Mouse (Mus musculus) kidney, adult 2 months (tissue): ENCODE results near the gene Slco2a1. TPM values are rescaled to one million over a fixed set of nuclear protein-coding genes. Genes with fewer than 3 reads are reported as not detected.

Experiments
- DNase-seq: peaks from one replicate; pipeline ENCODE4 v3.0.0; 2021
- H3K27ac ChIP-seq: fragments of 200-500 bp; 2 replicates; pipeline ENCODE4 v1.5.1; 2012; ENCODE audit warnings: low read depth, low read length, control low read depth, inconsistent platforms; ENCODE audit not compliant: insufficient read depth
- H3K27me3 ChIP-seq: fragments of 200-500 bp; replicated peaks from 2 replicates; pipeline ENCODE4 v1.6.1; 2012; ENCODE audit warnings: mild to moderate bottlenecking, moderate library complexity, low read length, inconsistent platforms; ENCODE audit not compliant: control insufficient read depth, insufficient read depth
- H3K36me3 ChIP-seq: fragments of 200-500 bp; 2 replicates; pipeline ENCODE4 v1.6.1; 2012; ENCODE audit warnings: mild to moderate bottlenecking, moderate library complexity, low read length, inconsistent platforms; ENCODE audit not compliant: control insufficient read depth, insufficient read depth
- H3K4me1 ChIP-seq: fragments of 200-500 bp; 2 replicates; pipeline ENCODE4 v1.6.1; 2011; ENCODE audit warnings: low read length; ENCODE audit not compliant: control insufficient read depth, insufficient read depth
- H3K4me3 ChIP-seq: fragments of 200-500 bp; 2 replicates; pipeline ENCODE4 v1.5.1; 2011; ENCODE audit warnings: mild to moderate bottlenecking, low read depth, low read length, control low read depth; ENCODE audit not compliant: insufficient read depth
- CTCF ChIP-seq: fragments of 200-500 bp; conservative IDR thresholded peaks from 2 replicates; pipeline ENCODE4 v1.5.1; 2011; ENCODE audit warnings: low read depth, mild to moderate bottlenecking, control low read depth, low read length, moderate library complexity, mixed read lengths; ENCODE audit not compliant: insufficient read depth, insufficient read length
- POLR2A ChIP-seq: fragments of 200-500 bp; IDR thresholded peaks from one replicate; pipeline ENCODE4 v1.6.1; 2011; ENCODE audit warnings: low read depth, low read length, control low read depth
- whole genome bisulfite sequencing: fragments of 180-500 bp; shearing (Covaris S2); methylation state at CpG from one replicate; pipeline ENCODE4 v1.1.7; 2018; 5-methylcytosine and 5-hydroxymethylcytosine counted together
- polyA plus RNA-seq: library from polyadenylated mRNA; depleted of rRNA; stranded (reverse); fragments of >200 nt; gene quantifications from 2 replicates; pipeline ENCODE4 v1.2.3, GENCODE M21; 2012; rRNA removed

The Slco2a1 gene
- polyA plus RNA-seq = 23.6 and 30.1 TPM in 2 replicates

GRCm38 (mm10) chr9:102988462-102988861 is at the start of gene Slco2a1:
Slco2a1 (plus strand) TSS chr9:102988712.
- no peaks in the 10 kb centered on the region for H3K27me3 ChIP-seq
- DNase-seq = peak; percentile 94
- 53% methylated on average over 8 of the region's 8 CpGs for WGBS
- H3K27ac ChIP-seq = peak within 1 kb of the TSS; percentile 37; the same call in 1 of the 2 replicates
- H3K4me3 ChIP-seq = peak within 1 kb of the TSS; percentile 21; the same call in 1 of the 2 replicates
- TF ChIP-seq CTCF (no peak), POLR2A (no peak)
- no peaks in the 10 kb centered on the region for H3K36me3 ChIP-seq
- H3K4me1 ChIP-seq = peaks cover 12% of the 10 kb centered on the region

- 80% methylated on average over 4 of the region's 4 CpGs for WGBS
- Histone ChIP-seq H3K36me3 (no peaks in the 10 kb centered on the region), H3K4me1 (no peaks in the 10 kb centered on the region), H3K4me3 (no peak overlapping the region), H3K27me3 (no peaks in the 10 kb centered on the region), H3K27ac (no peak overlapping the region)
- no peak for TF ChIP-seq POLR2A
- TF ChIP-seq CTCF = no peak
- DNase-seq = no peak
Observed at GRCm38 (mm10) chr9:102942221-102942620, 46.3 kb upstream of the Slco2a1 start.

GRCm38 (mm10) chr9:102944891-102945290 is 43.6 kb upstream of the Slco2a1 start:
- no peak for DNase-seq
- 94% methylated on average over 9 of the region's 9 CpGs for WGBS
- H3K4me3 ChIP-seq = no peak overlapping the region
- no peaks in the 10 kb centered on the region for H3K36me3 ChIP-seq
- no peaks in the 10 kb centered on the region for H3K4me1 ChIP-seq
- TF ChIP-seq CTCF (no peak), POLR2A (no peak)
- no peaks in the 10 kb centered on the region for H3K27me3 ChIP-seq
- H3K27ac ChIP-seq = no peak overlapping the region

GRCm38 (mm10) chr9:102946469-102947015 is 42.0 kb upstream of the Slco2a1 start:
- Histone ChIP-seq H3K36me3 (no peaks in the 10 kb centered on the region), H3K27me3 (no peaks in the 10 kb centered on the region), H3K27ac (no peak overlapping the region), H3K4me1 (no peaks in the 10 kb centered on the region), H3K4me3 (no peak overlapping the region)
- 82% methylated on average over 12 of the region's 12 CpGs for WGBS
- no peak for DNase-seq
- TF ChIP-seq POLR2A (no peak), CTCF (no peak)

- no peaks in the 10 kb centered on the region for H3K36me3 ChIP-seq
- H3K4me1 ChIP-seq = no peaks in the 10 kb centered on the region
- WGBS = 77% methylated on average over 5 of the region's 5 CpGs
- H3K27me3 ChIP-seq = no peaks in the 10 kb centered on the region
- no peak overlapping the region for H3K4me3 ChIP-seq
- no peak for TF ChIP-seq POLR2A
- TF ChIP-seq CTCF = no peak
- H3K27ac ChIP-seq = no peak overlapping the region
- no peak for DNase-seq
Observed at GRCm38 (mm10) chr9:102948706-102949105, 39.8 kb upstream of the Slco2a1 start.

GRCm38 (mm10) chr9:102951091-102951994 is 37.2 kb upstream of the Slco2a1 start:
- Histone ChIP-seq H3K36me3 (no peaks in the 10 kb centered on the region), H3K4me1 (no peaks in the 10 kb centered on the region), H3K27ac (no peak overlapping the region), H3K27me3 (no peaks in the 10 kb centered on the region), H3K4me3 (no peak overlapping the region)
- no peak for TF ChIP-seq POLR2A
- no peak for TF ChIP-seq CTCF
- DNase-seq = peak; percentile 10
- WGBS = 69% methylated on average over 9 of the region's 9 CpGs

GRCm38 (mm10) chr9:102955866-102956265 is 32.6 kb upstream of the Slco2a1 start:
- no peaks in the 10 kb centered on the region for H3K27me3 ChIP-seq
- no peak for DNase-seq
- TF ChIP-seq POLR2A (no peak), CTCF (no peak)
- no peaks in the 10 kb centered on the region for H3K36me3 ChIP-seq
- no peak overlapping the region for H3K27ac ChIP-seq
- no peaks in the 10 kb centered on the region for H3K4me1 ChIP-seq
- H3K4me3 ChIP-seq = no peak overlapping the region
- WGBS = 89% methylated on average over 3 of the region's 3 CpGs
